Mouse (Mus musculus): ENCODE results near the gene Prdm9. TPM values are rescaled to one million over a fixed set of nuclear protein-coding genes. Genes with fewer than 3 reads are reported as not detected.
"Not testable (repeated sequence)": the region's sequence is repeated elsewhere in the genome, so short reads cannot be mapped to it uniquely, and the experiment has no call there.

Gene Prdm9
- polyA plus RNA-seq, 1 experiment from 2014 or later = 1.5 TPM

- Histone ChIP-seq H3K4me2 (ENCODE audit: low read depth, low read length) (no peak overlapping the region), H3K27me3 (replicated peaks; ENCODE audit: control insufficient read depth, insufficient read depth, low read length) (no peaks in the 10 kb centered on the region; the same call in 1 of the 2 replicates), H3K9me3 (ENCODE audit: control insufficient read depth, low read length) (no peaks in the 10 kb centered on the region), H3K27ac (ENCODE audit: low read length) (no peak overlapping the region), H3K9ac (ENCODE audit: low read depth, low read length) (no peak overlapping the region), H3K36me3 (ENCODE audit: control insufficient read depth, insufficient read depth, low read length) (no peaks in the 10 kb centered on the region), H3K4me3 (ENCODE audit: low read length) (no peak overlapping the region), H3K4me1 (ENCODE audit: control insufficient read depth, insufficient read depth, low read length) (no peaks in the 10 kb centered on the region)
- WGBS = 77% methylated on average over 1 of the region's 1 CpGs
- ATAC-seq = no peak
Observed at GRCm38 (mm10) chr17:15575056-15575455, 10.9 kb upstream of the Prdm9 start.

GRCm38 (mm10) chr17:15566908-15567307, 2.8 kb upstream of the Prdm9 start:
- no peaks in the 10 kb centered on the region for H3K27me3 ChIP-seq (replicated peaks; ENCODE audit: control insufficient read depth, insufficient read depth, low read length)
- H3K9me3 ChIP-seq (ENCODE audit: control insufficient read depth, low read length) = no peaks in the 10 kb centered on the region
- H3K4me3 ChIP-seq (ENCODE audit: low read length) = no peak overlapping the region
- ATAC-seq = no peak
- H3K36me3 ChIP-seq (ENCODE audit: control insufficient read depth, insufficient read depth, low read length) = no peaks in the 10 kb centered on the region
- H3K4me2 ChIP-seq (ENCODE audit: low read depth, low read length) = no peak overlapping the region
- WGBS = 86% methylated on average over 5 of the region's 5 CpGs
- H3K27ac ChIP-seq (ENCODE audit: low read length) = no peak overlapping the region
- no peak overlapping the region for H3K9ac ChIP-seq (ENCODE audit: low read depth, low read length)
- H3K4me1 ChIP-seq (ENCODE audit: control insufficient read depth, insufficient read depth, low read length) = peaks cover 3% of the 10 kb centered on the region; the same call in 1 of the 2 replicates

- Histone ChIP-seq H3K9me3 (ENCODE audit: control insufficient read depth, low read length) (no peaks in the 10 kb centered on the region), H3K36me3 (ENCODE audit: control insufficient read depth, insufficient read depth, low read length) (no peaks in the 10 kb centered on the region), H3K27ac (ENCODE audit: low read length) (no peak overlapping the region), H3K4me3 (ENCODE audit: low read length) (peak overlapping the region; percentile 77), H3K4me2 (ENCODE audit: low read depth, low read length) (peak overlapping the region; percentile 79), H3K9ac (ENCODE audit: low read depth, low read length) (peak overlapping the region; percentile 54; the same call in 1 of the 2 replicates), H3K4me1 (ENCODE audit: control insufficient read depth, insufficient read depth, low read length) (peaks cover 3% of the 10 kb centered on the region; the same call in 1 of the 2 replicates), H3K27me3 (replicated peaks; ENCODE audit: control insufficient read depth, insufficient read depth, low read length) (no peaks in the 10 kb centered on the region)
- no peak for ATAC-seq
- 37% methylated on average over 12 of the region's 12 CpGs for WGBS
Observed at GRCm38 (mm10) chr17:15564928-15565300, 760 bp upstream of the Prdm9 start.

GRCm38 (mm10) chr17:15559946-15560345, 4.2 kb downstream of the Prdm9 start:
- Histone ChIP-seq H3K4me2 (ENCODE audit: low read depth, low read length) (no peak overlapping the region), H3K4me1 (ENCODE audit: control insufficient read depth, insufficient read depth, low read length) (peaks cover 3% of the 10 kb centered on the region; the same call in 1 of the 2 replicates), H3K27ac (ENCODE audit: low read length) (no peak overlapping the region), H3K9ac (ENCODE audit: low read depth, low read length) (no peak overlapping the region), H3K9me3 (ENCODE audit: control insufficient read depth, low read length) (no peaks in the 10 kb centered on the region), H3K4me3 (ENCODE audit: low read length) (no peak overlapping the region), H3K36me3 (ENCODE audit: control insufficient read depth, insufficient read depth, low read length) (no peaks in the 10 kb centered on the region), H3K27me3 (replicated peaks; ENCODE audit: control insufficient read depth, insufficient read depth, low read length) (no peaks in the 10 kb centered on the region)
- no peak for ATAC-seq
- WGBS = 87% methylated on average over 2 of the region's 2 CpGs

GRCm38 (mm10) chr17:15549713-15550112, 14.4 kb downstream of the Prdm9 start:
- H3K9me3 ChIP-seq (ENCODE audit: control insufficient read depth, low read length) = no peaks in the 10 kb centered on the region
- no peak overlapping the region for H3K27ac ChIP-seq (ENCODE audit: low read length)
- no peak overlapping the region for H3K9ac ChIP-seq (ENCODE audit: low read depth, low read length)
- H3K4me3 ChIP-seq (ENCODE audit: low read length) = no peak overlapping the region
- no peaks in the 10 kb centered on the region for H3K36me3 ChIP-seq (ENCODE audit: control insufficient read depth, insufficient read depth, low read length)
- no peak for ATAC-seq
- H3K4me1 ChIP-seq (ENCODE audit: control insufficient read depth, insufficient read depth, low read length) = no peaks in the 10 kb centered on the region
- no peaks in the 10 kb centered on the region for H3K27me3 ChIP-seq (replicated peaks; ENCODE audit: control insufficient read depth, insufficient read depth, low read length)
- 38% methylated on average over 1 of the region's 1 CpGs for WGBS
- no peak overlapping the region for H3K4me2 ChIP-seq (ENCODE audit: low read depth, low read length)

- H3K4me2 ChIP-seq (ENCODE audit: low read depth, low read length) = no peak overlapping the region
- no peak overlapping the region for H3K27ac ChIP-seq (ENCODE audit: low read length)
- no peak overlapping the region for H3K9ac ChIP-seq (ENCODE audit: low read depth, low read length)
- ATAC-seq = no peak
- H3K27me3 ChIP-seq (replicated peaks; ENCODE audit: control insufficient read depth, insufficient read depth, low read length) = no peaks in the 10 kb centered on the region
- H3K4me1 ChIP-seq (ENCODE audit: control insufficient read depth, insufficient read depth, low read length) = no peaks in the 10 kb centered on the region
- no peak overlapping the region for H3K4me3 ChIP-seq (ENCODE audit: low read length)
- 55% methylated on average over 4 of the region's 4 CpGs for WGBS
- no peaks in the 10 kb centered on the region for H3K36me3 ChIP-seq (ENCODE audit: control insufficient read depth, insufficient read depth, low read length)
- H3K9me3 ChIP-seq (ENCODE audit: control insufficient read depth, low read length) = no peaks in the 10 kb centered on the region
Observed at GRCm38 (mm10) chr17:15546440-15546839, 17.7 kb downstream of the Prdm9 start.

GRCm38 (mm10) chr17:15543868-15544267, 20.3 kb downstream of the Prdm9 start:
- not testable (repeated sequence) for H3K4me2 ChIP-seq (ENCODE audit: low read depth, low read length); ATAC-seq; H3K4me1 ChIP-seq (ENCODE audit: control insufficient read depth, insufficient read depth, low read length); H3K9me3 ChIP-seq (ENCODE audit: control insufficient read depth, low read length); H3K36me3 ChIP-seq (ENCODE audit: control insufficient read depth, insufficient read depth, low read length); H3K4me3 ChIP-seq (ENCODE audit: low read length); H3K27me3 ChIP-seq (replicated peaks; ENCODE audit: control insufficient read depth, insufficient read depth, low read length); H3K27ac ChIP-seq (ENCODE audit: low read length); H3K9ac ChIP-seq (ENCODE audit: low read depth, low read length)
- whole genome bisulfite sequencing = 58% methylated on average over 2 of the region's 4 CpGs

GRCm38 (mm10) chr17:15540309-15540708, 23.8 kb downstream of the Prdm9 start:
- peaks cover 3% of the 10 kb centered on the region; the same call in 1 of the 2 replicates for H3K27me3 ChIP-seq (replicated peaks; ENCODE audit: control insufficient read depth, insufficient read depth, low read length)
- H3K4me1 ChIP-seq (ENCODE audit: control insufficient read depth, insufficient read depth, low read length) = no peaks in the 10 kb centered on the region
- no peak overlapping the region for H3K4me3 ChIP-seq (ENCODE audit: low read length)
- no peaks in the 10 kb centered on the region for H3K36me3 ChIP-seq (ENCODE audit: control insufficient read depth, insufficient read depth, low read length)
- H3K9me3 ChIP-seq (ENCODE audit: control insufficient read depth, low read length) = no peaks in the 10 kb centered on the region
- H3K4me2 ChIP-seq (ENCODE audit: low read depth, low read length) = no peak overlapping the region
- no peak overlapping the region for H3K27ac ChIP-seq (ENCODE audit: low read length)
- no peak for ATAC-seq
- no peak overlapping the region for H3K9ac ChIP-seq (ENCODE audit: low read depth, low read length)
- 77% methylated on average over 4 of the region's 4 CpGs for WGBS

GRCm38 (mm10) chr17:15536457-15536904, 27.7 kb downstream of the Prdm9 start:
- Histone ChIP-seq H3K9ac (ENCODE audit: low read depth, low read length) (peak overlapping the region; percentile 59), H3K4me1 (ENCODE audit: control insufficient read depth, insufficient read depth, low read length) (no peaks in the 10 kb centered on the region), H3K4me3 (ENCODE audit: low read length) (peak overlapping the region; percentile 54), H3K27me3 (replicated peaks; ENCODE audit: control insufficient read depth, insufficient read depth, low read length) (peaks cover 3% of the 10 kb centered on the region; the same call in 1 of the 2 replicates), H3K36me3 (ENCODE audit: control insufficient read depth, insufficient read depth, low read length) (no peaks in the 10 kb centered on the region), H3K9me3 (ENCODE audit: control insufficient read depth, low read length) (no peaks in the 10 kb centered on the region), H3K27ac (ENCODE audit: low read length) (no peak overlapping the region), H3K4me2 (ENCODE audit: low read depth, low read length) (peak overlapping the region; percentile 92)
- no peak for ATAC-seq
- WGBS = under 1% methylated on average over 33 of the region's 33 CpGs

- H3K9ac ChIP-seq (ENCODE audit: low read depth, low read length) = no peak overlapping the region
Observed at GRCm38 (mm10) chr17:15535943-15536342, 28.2 kb downstream of the Prdm9 start.

More at GRCm38 (mm10) chr17:15535943-15536342, 28.2 kb downstream of the Prdm9 start:
- Histone ChIP-seq H3K4me3 (ENCODE audit: low read length) (peak overlapping the region; percentile 54), H3K4me2 (ENCODE audit: low read depth, low read length) (peak overlapping the region; percentile 92), H3K27me3 (replicated peaks; ENCODE audit: control insufficient read depth, insufficient read depth, low read length) (peaks cover 3% of the 10 kb centered on the region; the same call in 1 of the 2 replicates), H3K4me1 (ENCODE audit: control insufficient read depth, insufficient read depth, low read length) (no peaks in the 10 kb centered on the region), H3K27ac (ENCODE audit: low read length) (no peak overlapping the region), H3K36me3 (ENCODE audit: control insufficient read depth, insufficient read depth, low read length) (no peaks in the 10 kb centered on the region), H3K9me3 (ENCODE audit: control insufficient read depth, low read length) (no peaks in the 10 kb centered on the region)
- 19% methylated on average over 8 of the region's 8 CpGs for WGBS
- ATAC-seq = no peak
